Mouse (Mus musculus): ENCODE data around the gene AI464131. TPM values are rescaled to one million over a fixed set of nuclear protein-coding genes. Genes with fewer than 3 reads are reported as not detected.
"Not testable (repeated sequence)": the region's sequence is repeated elsewhere in the genome, so short reads cannot be mapped to it uniquely, and the experiment has no call there.

The AI464131 gene
- total RNA-seq, 2 experiments from 2014 or later = 10.1 to 10.6 TPM

DNA sequence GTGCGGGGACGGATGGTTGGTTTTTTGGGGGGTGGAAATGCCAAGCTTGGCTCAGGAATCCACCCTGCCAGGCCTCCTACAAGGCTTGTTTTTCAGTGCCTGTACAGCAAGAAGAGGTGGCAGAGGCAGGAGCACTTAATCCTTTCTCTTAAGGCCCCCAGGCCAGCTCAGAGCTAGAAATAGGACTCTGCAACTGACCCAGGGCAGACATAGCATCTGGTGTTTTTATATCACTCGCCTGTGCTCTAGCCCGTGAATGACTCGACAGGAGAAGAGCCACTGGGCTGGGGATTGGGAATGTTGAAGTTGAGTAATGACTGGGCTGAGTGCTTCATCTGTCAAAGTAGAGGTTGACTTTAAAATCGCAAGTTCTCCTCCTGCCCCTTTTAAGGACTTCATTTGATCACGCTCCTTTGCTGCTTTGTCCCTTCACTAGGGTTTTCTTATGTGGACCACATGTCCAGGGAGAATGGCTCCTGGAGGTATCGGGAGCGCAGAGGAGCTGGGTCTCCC lies 25.2 kb downstream of the AI464131 start:
- intact Hi-C loops (cut with DNase I) = no loop called here

DNA sequence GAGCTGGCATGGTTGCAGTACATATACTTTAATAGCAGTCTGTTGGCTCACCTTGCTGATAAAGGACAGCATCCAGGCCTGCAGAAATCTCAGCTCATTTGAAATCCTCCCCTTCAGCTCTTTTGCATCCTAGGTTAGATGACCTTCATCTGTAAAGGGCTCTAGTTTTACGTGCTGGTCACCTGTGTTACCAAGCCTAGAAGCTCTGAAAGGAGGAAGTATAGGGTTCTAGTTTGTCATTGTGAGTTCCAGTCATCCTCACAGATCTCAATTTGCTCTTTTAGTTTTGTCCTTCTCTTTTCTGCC lies 31.5 kb downstream of the AI464131 start:
- DNase-seq = no peak
- intact Hi-C loops (cut with DNase I) = no loop called here

More for the DNA sequence above, 25.2 kb downstream of the AI464131 start:
- no peak for DNase-seq

DNA sequence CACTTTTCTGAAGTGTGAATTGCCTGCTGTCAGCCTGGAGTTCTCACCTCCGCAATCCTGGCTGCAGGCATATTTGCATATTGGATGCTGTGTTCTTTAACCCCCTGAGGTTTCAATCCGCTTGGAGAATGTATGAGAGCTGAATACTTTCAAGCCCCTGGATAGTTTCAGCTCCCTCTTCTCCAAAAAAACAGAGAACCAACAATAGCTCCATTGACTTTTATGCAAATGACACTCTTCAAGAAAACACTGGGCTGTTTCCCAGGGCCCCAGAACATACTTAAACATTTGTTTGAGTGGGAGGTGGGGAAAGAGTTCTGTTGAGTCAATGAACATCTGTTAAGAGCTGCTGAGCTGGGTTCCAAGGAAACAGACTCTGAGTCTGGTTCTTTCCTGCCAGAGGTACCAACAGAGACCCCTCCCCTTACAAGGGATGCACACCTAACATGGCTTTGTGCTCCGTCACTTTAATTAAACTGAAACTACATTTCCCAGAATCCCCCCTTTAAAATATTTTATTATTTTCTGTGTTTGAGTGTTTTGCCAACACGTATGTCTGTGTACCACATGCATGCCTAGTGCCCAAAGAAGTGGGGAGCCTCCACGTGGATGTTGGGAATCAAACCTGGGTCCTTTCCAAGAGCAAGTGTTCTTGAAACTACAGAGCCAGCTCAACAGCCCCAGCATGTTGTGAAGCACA lies 32.0 kb downstream of the AI464131 start:
- DNase-seq = peak; percentile 43 to 64
- intact Hi-C loops (cut with DNase I) = no loop called here

DNA sequence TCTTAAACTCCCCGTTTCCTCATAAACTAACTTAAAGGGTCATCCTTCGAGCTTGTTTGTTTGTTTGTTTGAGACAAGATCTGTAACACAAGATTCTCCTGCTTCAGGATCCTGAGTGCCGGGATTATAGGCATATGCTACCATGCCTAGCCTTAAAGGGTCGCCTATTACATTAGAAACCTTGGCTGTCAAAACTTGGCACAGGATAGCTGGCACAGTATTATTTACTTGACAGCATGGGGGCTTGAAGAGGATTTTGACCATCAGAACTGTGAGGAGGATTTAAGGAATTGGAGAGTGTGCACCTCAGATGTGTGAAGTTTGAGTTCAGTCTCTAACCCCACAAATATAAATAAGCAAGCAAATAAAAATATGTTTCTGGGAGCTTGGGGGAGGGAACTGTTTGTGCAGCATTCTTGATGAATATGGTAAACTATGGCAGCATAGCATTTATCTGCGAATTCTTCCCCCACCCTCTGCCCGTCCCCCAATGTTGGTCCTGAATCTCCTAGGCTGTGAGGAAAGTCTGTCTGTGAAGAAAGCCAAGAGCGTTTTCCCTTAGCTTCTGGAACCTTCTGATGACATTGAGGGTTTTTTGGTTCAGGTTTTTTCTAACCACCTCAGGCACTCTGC lies 32.7 kb downstream of the AI464131 start:
- intact Hi-C loops (cut with DNase I) = no loop called here
- no peak for DNase-seq

DNA sequence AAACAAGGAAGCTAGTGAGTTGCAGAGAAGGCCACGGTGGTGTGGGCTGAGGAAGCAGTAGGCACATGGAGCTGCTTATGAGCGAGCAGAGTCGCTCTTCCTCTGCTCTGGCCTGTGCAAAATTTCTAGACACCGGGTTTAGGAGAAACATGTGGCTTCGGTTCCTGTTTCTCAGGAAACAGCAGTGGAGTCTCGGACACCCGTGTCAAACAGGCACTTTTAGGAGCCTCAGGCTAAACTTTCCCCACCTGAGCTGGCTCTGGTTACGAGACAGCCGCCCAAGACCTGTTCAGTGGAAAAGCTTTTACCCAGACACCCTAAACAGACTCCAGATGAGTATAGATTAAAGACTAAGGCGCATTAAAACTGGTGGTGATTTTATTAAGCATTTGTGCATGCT lies 33.7 kb downstream of the AI464131 start:
- no peak for DNase-seq
- intact Hi-C loops (cut with DNase I) = loop anchor here (2.0 to 5.0 kb wide), 6 partner anchors 36 to 240 kb away; partner anchors contain the start of genes Dnaic1 and Fam219a

DNA sequence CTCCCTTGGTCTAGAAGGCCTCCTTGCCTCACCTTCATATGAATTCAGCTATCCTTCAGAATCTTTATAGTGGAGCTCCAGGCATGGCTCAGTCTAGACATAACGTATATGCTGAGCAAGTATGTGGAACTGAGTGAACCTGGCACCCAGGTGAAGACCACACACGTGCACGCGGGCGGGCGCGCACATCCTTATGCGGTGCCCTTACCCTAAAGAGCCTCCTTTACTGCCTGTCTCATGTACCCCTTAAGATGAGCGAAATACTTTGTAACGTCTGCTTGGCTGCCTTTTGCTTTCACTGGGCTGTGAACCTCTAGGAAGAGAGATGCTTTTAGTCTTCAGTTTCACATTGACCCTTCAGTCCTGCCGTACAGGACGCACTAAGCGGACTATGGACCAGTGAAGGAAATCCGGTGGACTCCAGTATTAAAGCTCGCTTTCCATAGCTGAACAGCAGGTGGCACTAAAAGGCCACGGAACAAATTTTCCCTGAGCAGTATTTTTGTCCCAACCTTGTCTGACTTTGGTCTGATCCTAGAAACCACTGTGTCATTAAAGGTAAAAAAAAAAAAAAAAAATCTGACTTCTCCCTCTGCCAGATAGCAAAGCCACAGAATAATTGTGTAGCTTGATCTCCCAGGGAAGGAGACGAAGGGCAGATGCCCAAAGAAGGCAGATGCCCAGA lies 34.3 kb downstream of the AI464131 start:
- intact Hi-C loops (cut with DNase I) = loop anchor here (2.0 to 5.0 kb wide), 6 partner anchors 36 to 240 kb away; partner anchors contain the start of genes Dnaic1 and Fam219a
- peak; percentile 75 to 84 for DNase-seq

DNA sequence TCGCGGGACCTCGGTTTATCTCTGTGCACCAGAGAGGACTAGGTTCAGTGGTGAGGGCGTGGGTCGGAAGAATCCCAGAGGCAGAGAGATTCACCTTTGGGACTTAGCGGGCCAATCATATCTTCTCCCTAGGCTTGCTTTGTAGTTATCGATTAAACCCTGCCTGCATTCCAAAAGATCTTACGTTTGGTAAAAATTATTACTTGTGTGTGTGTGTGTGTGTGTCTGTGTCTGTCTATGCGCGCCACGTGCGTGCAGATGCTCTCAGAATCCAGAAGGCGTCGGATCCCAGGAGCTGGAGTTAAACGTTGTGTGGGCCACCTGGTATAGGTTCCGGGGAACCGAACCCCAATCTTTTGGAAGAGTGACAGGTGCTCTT lies 37.6 kb downstream of the AI464131 start:
- DNase-seq = no peak
- intact Hi-C loops (cut with DNase I) = loop anchor here (5.0 kb wide), 2 partner anchors 82 to 102 kb away; partner anchors contain the start of genes Dnaic1 and Fam219a

DNA sequence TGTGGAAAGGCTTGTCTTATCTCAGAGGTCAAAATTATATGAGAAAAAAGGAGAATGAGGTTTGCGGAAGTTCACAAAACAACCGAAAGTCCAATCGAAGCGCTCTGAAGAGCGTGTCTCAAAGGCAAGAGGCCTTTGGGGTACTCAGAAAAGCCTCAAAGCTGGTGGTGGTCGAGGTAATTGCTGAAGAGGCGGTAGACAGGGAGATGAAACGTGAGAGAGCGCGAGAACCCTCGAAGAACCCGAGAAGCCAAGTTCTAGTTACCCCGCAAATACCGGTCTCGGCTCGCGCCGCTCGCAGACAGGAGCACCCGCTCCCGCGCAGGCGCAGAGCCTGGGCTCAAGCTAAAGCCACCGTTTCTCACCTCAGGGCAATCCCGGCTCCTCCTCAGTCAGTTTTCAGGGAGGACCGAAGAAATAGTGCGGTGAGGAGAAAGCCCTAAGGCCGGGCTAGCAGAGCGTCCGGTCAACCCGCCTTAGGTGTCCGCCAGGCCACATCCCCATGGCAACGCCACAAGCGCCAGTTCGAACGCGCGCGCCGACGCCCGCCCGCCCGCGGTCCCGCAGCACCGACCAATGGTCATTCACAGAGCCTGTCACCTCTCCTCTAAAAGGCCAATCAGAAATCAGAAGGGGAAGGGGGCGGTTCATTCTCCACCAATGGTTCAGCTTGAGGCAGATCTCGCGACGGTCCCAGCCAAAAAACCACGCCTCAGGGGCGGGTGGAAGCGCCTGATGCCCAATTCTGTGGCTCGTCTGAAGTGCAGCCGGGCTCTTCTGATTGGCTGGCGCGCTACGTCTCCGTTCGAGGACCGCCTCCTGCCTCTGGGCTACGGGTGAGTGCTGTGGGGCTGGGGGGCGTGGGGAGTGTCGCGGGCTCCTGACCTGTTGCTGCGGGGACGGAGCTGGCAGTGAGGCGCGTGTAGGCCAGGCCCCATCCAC lies 38.3 kb downstream of the AI464131 start, which contains the start of the genes Kif24 and Nudt2:
Gene Kif24, minus strand, starts transcription at position 543 of the 942 bp plus-strand sequence.
Gene Nudt2, plus strand, starts transcription at position 807 of the 942 bp plus-strand sequence.
- intact Hi-C loops (cut with DNase I) = loop anchor here (5.0 kb wide), 2 partner anchors 83 to 103 kb away; partner anchors contain the start of genes Dnaic1 and Fam219a
- peak; percentile 99 for DNase-seq

DNA sequence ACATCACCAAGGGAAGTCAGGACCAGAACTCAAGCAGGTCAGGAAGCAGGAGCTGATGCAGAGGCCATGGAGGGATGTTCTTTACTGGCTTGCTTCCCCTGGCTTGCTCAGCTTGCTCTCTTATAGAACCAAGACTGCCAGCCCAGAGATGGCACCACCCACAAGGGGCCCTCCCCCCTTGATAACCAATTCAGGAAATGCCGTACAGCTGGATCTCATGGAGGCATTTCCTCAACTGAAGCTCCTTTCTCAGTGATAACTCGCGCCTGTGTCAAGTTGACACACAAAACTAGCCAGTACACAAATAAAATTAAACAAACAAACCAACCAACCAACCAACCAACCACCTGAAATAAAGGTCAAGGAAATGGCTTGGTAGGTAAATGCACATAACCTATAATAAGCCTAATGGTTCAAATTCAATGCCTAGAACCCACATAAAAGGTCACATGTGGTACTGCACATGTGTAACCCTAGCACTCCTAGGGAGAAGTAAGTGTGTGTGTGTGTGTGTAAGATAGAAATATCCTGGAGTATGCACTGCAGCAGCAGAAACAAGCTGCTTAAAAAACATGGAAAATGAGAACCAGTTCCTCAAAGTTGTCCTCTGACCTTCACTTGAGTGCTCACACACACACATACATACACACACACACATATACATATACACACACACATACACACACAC lies 39.7 kb downstream of the AI464131 start:
- DNase-seq; intact Hi-C loops (cut with DNase I): not testable (repeated sequence)

DNA sequence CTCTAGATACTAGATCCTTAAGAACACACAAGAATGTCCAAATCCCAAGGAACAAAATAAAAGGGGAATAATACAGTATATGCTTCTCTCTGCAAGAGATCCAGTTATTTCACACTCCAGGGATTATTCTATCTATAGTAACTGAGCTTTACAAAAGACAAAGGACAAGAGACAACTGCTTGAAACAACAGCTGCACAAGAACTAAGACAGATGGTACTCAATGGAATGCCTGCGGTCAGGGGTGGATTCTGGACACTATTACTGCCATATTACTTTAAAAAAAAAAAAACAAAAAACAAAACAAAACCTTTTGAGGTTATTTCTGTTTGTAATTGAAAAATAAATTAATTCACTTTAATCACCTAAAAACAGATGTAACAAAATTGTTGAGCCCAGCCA lies 42.2 kb downstream of the AI464131 start:
- intact Hi-C loops (cut with DNase I) = no loop called here
- DNase-seq = no peak

DNA sequence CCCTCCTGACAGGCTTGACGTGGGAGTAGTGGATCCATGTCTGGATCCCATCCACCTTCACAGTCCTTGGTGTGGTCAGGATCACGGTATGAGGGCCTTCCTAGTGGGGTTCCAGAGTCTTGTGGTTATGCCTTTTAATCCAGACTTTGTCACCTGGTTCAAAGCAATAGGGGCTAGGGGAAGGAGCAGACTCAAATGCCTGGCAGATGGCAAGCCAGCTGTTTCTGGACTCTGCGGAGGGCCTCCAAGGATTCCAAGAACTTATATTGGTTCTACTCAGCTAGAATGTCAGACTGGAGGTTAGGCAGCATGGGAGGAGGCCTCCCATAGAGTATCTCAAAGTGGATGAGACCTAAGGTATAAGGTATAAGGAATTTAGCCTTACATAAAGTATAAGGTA lies 55.3 kb downstream of the AI464131 start:
- intact Hi-C loops (cut with DNase I) = no loop called here
- no peak for DNase-seq

Other genes starting within 250 kb of the AI464131 start
- 10 to 100 TPM; 66.2 to 67.4 TPM for gene Ubap2, start 227.9 kb downstream of the AI464131 start, total RNA-seq (2021)
- gene Dcaf12, start 188.2 kb downstream of the AI464131 start, total RNA-seq (2021) = 10 to 100 TPM; 40.6 to 44.9 TPM
- gene Ubap1, start 154.1 kb downstream of the AI464131 start, total RNA-seq (2021) = 10 to 100 TPM; 38.9 to 43.5 TPM
- gene Kif24, start 38.2 kb downstream of the AI464131 start, total RNA-seq (2021) = 1 to 10 TPM; 1.4 to 2.0 TPM
- 10 to 100 TPM; 25.6 to 27.9 TPM for gene Nudt2, start 37.9 kb downstream of the AI464131 start, total RNA-seq (2021)
- gene 1110017D15Rik, start 14.3 kb upstream of the AI464131 start, total RNA-seq (2021) = under 1 TPM in 1 of 2 experiments, not detected in 1; 0.31 TPM
- gene Fam219a, start 66.5 kb upstream of the AI464131 start, total RNA-seq (2021) = 10 to 100 TPM; 18.6 to 21.8 TPM
- 1 to 10 TPM in 1 of 2 experiments, under 1 TPM in 1; 0.84 to 1.6 TPM for gene Dnaic1, start 66.7 kb upstream of the AI464131 start, total RNA-seq (2021)
- 1 to 10 TPM; 4.2 to 4.4 TPM for gene Enho, start 137.2 kb upstream of the AI464131 start, total RNA-seq (2021)
- 1 to 10 TPM; 3.3 to 7.5 TPM for gene Cntfr, start 194.0 kb upstream of the AI464131 start, total RNA-seq (2021)
- gene Il11ra1, start 196.9 kb upstream of the AI464131 start, total RNA-seq (2021) = 10 to 100 TPM; 65.3 to 66.2 TPM
- 10 to 100 TPM; 28.0 to 32.1 TPM for gene Rpp25l, start 210.5 kb upstream of the AI464131 start, total RNA-seq (2021)
- 10 to 100 TPM; 85.9 to 92.3 TPM for gene Dctn3, start 220.1 kb upstream of the AI464131 start, total RNA-seq (2021)
- gene Arid3c, start 228.1 kb upstream of the AI464131 start, total RNA-seq (2021) = not detected